Mouse (Mus musculus) urinary bladder, postnatal 0 days (tissue): Measurements from ENCODE around the gene Scgb2b17. TPM values are rescaled to one million over a fixed set of nuclear protein-coding genes. Genes with fewer than 3 reads are reported as not detected.

Experiments used
- polyA plus RNA-seq: library from polyadenylated mRNA; unstranded; fragments of >200 nt; fragmentation: Nextera tagmentation; extraction: Ambion mirVana; gene quantifications from 2 replicates; pipeline ENCODE4 v1.2.1, GENCODE M21; 2015

Scgb2b17 gene
- polyA plus RNA-seq, result not detected in 2 replicates

DNA sequence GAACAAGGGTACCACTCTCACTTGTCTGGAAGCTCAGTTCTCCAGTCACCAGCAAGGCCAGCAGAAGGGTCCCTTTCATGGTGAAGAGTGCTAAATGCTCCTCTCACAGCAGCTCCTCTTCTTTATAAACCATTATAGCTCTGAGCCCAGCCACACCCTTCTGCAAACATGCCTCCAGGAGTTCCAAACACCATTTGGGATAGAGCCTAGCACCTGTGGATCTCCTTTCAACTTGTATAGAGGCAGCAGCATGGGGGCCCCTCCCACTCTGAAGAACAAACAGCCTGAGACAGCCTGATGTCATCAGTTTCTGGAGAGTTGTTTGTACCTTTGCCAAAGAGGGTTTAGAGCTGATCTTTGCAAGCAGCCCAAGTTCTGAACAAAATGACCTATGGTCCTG, at the start of gene Scgb2b17:
Gene Scgb2b17 (minus strand): TSS at position 101 of the 400 bp plus-strand sequence.

DNA sequence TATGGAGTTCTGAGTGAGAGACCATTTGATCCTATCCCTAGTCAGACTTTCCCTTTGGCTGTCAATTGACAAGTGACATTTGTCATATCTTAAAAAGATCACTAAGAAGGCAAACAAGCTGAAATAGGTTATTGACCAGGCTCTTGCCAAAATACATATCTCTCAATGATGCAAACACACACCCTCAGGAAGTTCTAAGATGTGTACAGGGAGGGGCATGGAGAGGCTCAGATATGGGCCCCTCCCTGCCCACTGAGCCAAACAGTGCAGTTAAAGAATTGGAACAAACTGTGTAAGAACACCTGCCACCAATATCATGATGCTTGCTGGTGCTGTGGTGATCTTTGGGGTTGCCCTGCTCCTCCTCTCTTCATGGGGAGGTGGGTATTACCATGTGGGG, 6.8 kb upstream of the Scgb2b17 start, which contains the start of gene Scgb1b17:
Gene Scgb1b17 (plus strand): TSS at position 301 of the 400 bp plus-strand sequence.

Other genes with a start within 250 kb of the Scgb2b17 start
- gene Scgb2b15, start 226.9 kb downstream of the Scgb2b17 start, polyA plus RNA-seq, result not detected in 2 replicates
- gene Scgb1b15, start 220.0 kb downstream of the Scgb2b17 start, polyA plus RNA-seq, result not detected in 2 replicates
- gene Scgb1b17, start 6.9 kb upstream of the Scgb2b17 start, polyA plus RNA-seq, result not detected in 2 replicates
- not detected in 2 replicates for gene Scgb2b18, start 117.3 kb upstream of the Scgb2b17 start, polyA plus RNA-seq
- gene Scgb1b18, start 129.0 kb upstream of the Scgb2b17 start, polyA plus RNA-seq, result not detected in 2 replicates
- gene Scgb2b19, start 223.8 kb upstream of the Scgb2b17 start, polyA plus RNA-seq, result not detected in 2 replicates
- gene Scgb1b19, start 230.7 kb upstream of the Scgb2b17 start, polyA plus RNA-seq, result not detected in 2 replicates